Mouse (Mus musculus) bone marrow macrophage, adult 2 months (primary cell): ENCODE results near the gene Klra17. TPM values are rescaled to one million over a fixed set of nuclear protein-coding genes. Genes with fewer than 3 reads are reported as not detected.
"Not testable (repeated sequence)": the region's sequence is repeated elsewhere in the genome, so short reads cannot be mapped to it uniquely, and the experiment has no call there.

Experiments used
- H3K27ac ChIP-seq: 2 replicates; pipeline ENCODE4 v1.5.1; 2012; ENCODE audit warnings: low read depth, low read length; ENCODE audit not compliant: insufficient read depth
- H3K4me1 ChIP-seq: 2 replicates; pipeline ENCODE4 v1.6.1; 2012; ENCODE audit warnings: low read length; ENCODE audit not compliant: control insufficient read depth, insufficient read depth
- H3K4me3 ChIP-seq: 2 replicates; pipeline ENCODE4 v1.5.1; 2012; ENCODE audit warnings: mild to moderate bottlenecking, low read length, moderate library complexity; ENCODE audit not compliant: insufficient read depth
- CTCF ChIP-seq: IDR thresholded peaks from 2 replicates; pipeline ENCODE4 v1.5.1; 2012; ENCODE audit warnings: low read depth, mild to moderate bottlenecking, low read length, moderate library complexity
- POLR2A ChIP-seq: IDR thresholded peaks from 2 replicates; pipeline ENCODE4 v1.6.1; 2012; ENCODE audit warnings: mild to moderate bottlenecking, low read depth, low read length, borderline replicate concordance
- polyA plus RNA-seq: library from polyadenylated mRNA; stranded (reverse); fragments of >200 nt; gene quantifications from 2 replicates; pipeline ENCODE4 v1.2.4, GENCODE M21; 2012; ENCODE audit not compliant: missing spikeins, insufficient read depth, insufficient read length

The Klra17 gene
- polyA plus RNA-seq: not detected in 2 replicates

DNA sequence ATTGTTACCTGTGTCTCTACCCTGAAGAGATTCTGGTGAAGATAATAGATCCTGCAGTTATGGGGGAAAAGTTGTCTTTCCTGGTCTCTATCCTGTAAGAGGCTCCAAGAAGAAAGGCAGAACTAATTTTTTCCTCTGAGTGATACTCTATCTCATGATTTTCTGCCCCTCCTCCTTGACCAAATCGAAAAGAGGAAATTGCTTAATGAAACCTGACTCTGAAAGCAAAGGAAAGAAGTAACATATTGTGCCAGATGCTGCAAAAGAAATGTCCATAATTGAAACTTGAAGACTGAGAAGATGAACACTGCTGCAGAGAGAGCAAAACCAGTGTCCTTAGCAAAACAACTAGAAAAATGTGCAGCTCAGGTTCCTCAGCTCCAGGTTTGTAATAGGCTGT, at the start of gene Klra17:
TSS of gene Klra17 (minus strand) at position 124 of the 400 bp plus-strand sequence.
- no peak within 1 kb of the TSS for H3K27ac ChIP-seq
- no peak within 1 kb of the TSS for H3K4me3 ChIP-seq
- H3K4me1 ChIP-seq: no peaks in the 10 kb centered on the region
- TF ChIP-seq POLR2A (no peak), CTCF (no peak)

DNA sequence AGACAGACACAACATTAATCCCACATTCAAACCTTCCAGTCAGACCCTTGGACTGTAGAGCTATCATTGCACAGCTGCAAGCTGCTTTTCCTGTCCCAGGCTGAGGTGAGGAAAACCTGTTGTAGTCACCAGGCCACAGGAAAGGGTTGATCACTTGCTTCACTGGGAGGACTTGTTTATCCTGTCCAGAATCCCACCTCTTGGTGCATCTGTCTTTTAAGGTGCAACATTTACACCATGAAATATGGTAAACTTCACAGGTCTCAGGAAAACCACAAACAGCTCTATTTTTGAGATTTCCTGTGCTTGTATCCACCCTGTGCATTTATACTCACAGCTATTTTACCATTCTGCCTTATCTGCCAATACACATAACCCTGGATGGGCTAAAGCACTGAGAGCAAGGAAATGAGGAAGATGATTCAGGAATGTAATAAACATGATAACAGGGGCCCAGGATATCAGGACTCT, 41.0 kb upstream of the Klra17 start, which contains the start of gene Klra5:
TSS of gene Klra5 (minus strand) at position 175 of the 471 bp plus-strand sequence.
- not testable (repeated sequence) for H3K27ac ChIP-seq, H3K4me1 ChIP-seq, H3K4me3 ChIP-seq

DNA sequence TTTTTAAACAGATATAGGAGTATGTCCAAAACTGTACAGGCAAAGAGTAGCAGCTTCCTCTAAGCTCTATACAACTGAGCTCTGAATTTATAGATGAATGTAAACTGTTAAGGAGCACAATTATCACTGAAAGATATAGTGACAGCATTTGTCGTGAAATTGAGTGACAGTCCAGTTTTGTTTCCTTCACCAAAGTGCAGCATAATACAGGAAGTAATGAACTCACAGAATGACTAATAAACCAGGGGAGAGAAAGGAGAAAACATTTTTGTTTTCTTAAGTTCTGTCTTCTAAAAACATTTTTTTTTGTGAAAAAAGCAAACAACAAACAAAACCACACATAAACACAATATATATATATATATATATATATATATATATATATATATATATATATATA, 40.5 kb upstream of the Klra17 start:
- Histone ChIP-seq H3K4me1 (peaks cover 7% of the 10 kb centered on the region), H3K27ac (no peak overlapping the region)
- TF ChIP-seq CTCF (no peak), POLR2A (no peak)

DNA sequence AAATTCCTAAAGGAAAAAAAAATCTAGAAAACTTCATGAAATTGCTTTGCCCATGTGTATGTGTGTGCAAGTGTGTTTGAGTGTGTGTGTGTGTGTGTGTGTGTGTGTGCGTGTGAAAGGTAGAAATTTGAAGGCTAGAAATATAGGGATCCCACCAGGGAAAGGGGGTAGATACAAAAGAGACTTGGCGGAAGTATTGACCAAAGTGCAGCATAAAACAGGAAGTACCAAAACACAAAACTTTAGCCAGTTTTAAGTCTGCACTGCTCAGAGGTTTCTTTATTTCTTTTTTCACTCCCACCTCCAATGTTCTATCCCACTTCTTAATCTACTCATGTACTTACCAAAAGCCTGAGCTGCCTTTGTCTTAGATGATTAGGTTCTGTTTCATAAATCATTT, 6.1 kb upstream of the Klra17 start:
- H3K27ac ChIP-seq: no peak overlapping the region
- no peak overlapping the region for H3K4me3 ChIP-seq
- H3K4me1 ChIP-seq: no peaks in the 10 kb centered on the region
- no peak for TF ChIP-seq CTCF
- no peak for TF ChIP-seq POLR2A

More for the DNA sequence above, 40.5 kb upstream of the Klra17 start:
- no peak overlapping the region for H3K4me3 ChIP-seq

DNA sequence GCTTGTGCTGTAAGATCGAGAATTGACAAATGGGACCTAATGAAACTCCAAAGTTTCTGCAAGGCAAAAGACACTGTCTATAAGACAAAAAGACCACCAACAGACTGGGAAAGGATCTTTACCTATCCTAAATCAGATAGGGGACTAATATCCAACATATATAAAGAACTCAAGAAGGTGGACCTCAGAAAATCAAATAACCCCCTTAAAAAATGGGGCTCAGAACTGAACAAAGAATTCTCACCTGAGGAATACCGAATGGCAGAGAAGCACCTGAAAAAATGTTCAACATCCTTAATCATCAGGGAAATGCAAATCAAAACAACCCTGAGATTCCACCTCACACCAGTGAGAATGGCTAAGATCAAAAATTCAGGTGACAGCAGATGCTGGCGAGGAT, 14.1 kb downstream of the Klra17 start, which contains the start of gene Gm17631:
TSS of gene Gm17631 (plus strand) at position 301 of the 400 bp plus-strand sequence.
- H3K4me3 ChIP-seq, H3K27ac ChIP-seq, H3K4me1 ChIP-seq: not testable (repeated sequence)

DNA sequence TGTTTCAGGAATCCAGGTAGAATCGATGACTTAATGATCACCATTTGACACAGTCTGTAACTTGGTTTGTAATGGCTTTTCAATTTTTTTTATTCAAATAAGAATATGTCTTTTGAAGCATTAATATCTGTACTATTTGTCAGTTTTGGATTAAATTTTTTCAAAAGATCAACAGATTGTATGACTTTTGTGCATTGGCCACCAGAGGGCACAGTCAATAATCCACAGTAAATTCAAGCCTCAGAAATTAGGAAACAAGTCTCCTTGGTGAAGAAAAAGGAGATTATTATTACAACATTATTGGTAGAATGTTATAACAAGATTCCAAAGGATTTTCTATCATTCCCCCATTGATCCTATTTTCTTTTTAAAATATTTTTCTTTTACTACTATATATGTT, 50.9 kb downstream of the Klra17 start:
- TF ChIP-seq POLR2A: no peak
- TF ChIP-seq CTCF: no peak
- Histone ChIP-seq H3K4me1 (no peaks in the 10 kb centered on the region), H3K4me3 (no peak overlapping the region), H3K27ac (no peak overlapping the region)

DNA sequence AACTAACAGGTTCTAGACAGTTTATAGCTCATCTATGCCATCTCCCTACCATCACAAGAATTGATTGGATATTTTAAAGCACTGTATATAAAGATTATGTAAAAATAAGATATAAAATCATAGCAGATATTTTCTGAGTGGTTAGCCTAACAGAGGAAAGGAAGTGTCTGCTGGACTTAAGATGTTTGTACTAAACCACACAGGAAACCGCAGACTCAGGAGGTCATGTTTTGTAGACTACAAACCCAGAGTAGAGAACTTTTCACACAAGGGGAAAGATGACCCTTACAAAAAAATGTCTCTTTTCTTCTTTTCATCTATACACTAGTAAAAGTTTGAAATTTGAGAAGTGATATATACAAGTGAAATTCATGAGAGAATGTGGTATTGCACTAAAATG, 52.5 kb downstream of the Klra17 start:
- TF ChIP-seq POLR2A: no peak
- no peak for TF ChIP-seq CTCF
- Histone ChIP-seq H3K4me1 (no peaks in the 10 kb centered on the region), H3K4me3 (no peak overlapping the region), H3K27ac (no peak overlapping the region)

DNA sequence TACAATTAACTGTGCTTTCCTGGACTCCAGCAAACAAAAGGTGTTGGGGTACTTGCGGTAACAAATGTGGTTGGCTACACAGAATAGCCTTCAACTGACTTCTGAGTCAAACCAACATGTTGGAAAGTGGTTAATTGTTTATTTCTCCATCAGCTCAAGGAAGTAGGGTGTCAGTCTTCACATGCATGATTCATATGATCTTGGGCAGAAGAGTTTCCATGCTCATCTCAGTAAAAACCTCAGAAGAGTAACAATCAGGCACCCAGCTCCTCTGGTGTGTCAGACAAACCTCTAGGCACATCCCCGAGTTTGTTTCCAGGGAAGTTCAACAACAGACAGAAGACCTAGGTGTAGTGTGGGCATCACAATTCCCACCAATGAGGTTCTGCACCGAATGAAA, 58.7 kb downstream of the Klra17 start:
- no peak overlapping the region for H3K4me3 ChIP-seq
- no peaks in the 10 kb centered on the region for H3K4me1 ChIP-seq
- H3K27ac ChIP-seq: no peak overlapping the region
- TF ChIP-seq CTCF (no peak), POLR2A (no peak)

DNA sequence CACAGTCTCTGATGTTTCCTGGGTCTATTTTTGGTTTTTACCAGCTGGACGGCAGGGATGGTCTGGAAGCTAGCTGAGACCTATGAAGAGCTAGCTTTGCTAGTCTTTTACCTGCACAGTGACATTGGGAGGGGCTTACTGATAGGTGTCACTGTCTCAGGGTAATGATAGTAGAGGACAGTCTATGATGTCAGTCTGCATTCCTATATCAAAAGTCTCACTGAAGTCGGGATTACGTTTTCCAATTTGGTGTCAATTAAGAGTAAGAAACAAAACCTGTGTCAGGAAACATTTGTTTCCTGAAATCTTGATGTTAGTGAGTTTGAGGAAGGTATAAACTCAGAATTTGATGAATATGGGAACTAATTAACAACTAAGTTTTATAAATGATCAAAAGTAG, 92.3 kb downstream of the Klra17 start, which contains the start of gene Gm156:
TSS of gene Gm156 (minus strand) at position 101 of the 400 bp plus-strand sequence.
- H3K4me3 ChIP-seq, H3K4me1 ChIP-seq, H3K27ac ChIP-seq: not testable (repeated sequence)

Other genes with a start within 250 kb of the Klra17 start
- gene Klrc3, start 233.3 kb downstream of the Klra17 start, polyA plus RNA-seq: not detected in 2 replicates
- gene Klrc2, start 216.0 kb downstream of the Klra17 start, polyA plus RNA-seq: not detected in 2 replicates
- gene Klrc1, start 197.7 kb downstream of the Klra17 start, polyA plus RNA-seq: not detected in 2 replicates
- not detected in 2 replicates for gene Klri1, start 159.5 kb downstream of the Klra17 start, polyA plus RNA-seq
- gene Klri2, start 136.2 kb downstream of the Klra17 start, polyA plus RNA-seq: not detected in 2 replicates
- not detected in 2 replicates for gene Gm156, start 92.4 kb downstream of the Klra17 start, polyA plus RNA-seq
- gene Gm17631, start 14.0 kb downstream of the Klra17 start, polyA plus RNA-seq: not detected in 2 replicates
- gene Klra5, start 41.0 kb upstream of the Klra17 start, polyA plus RNA-seq: not detected in 2 replicates
- gene Klra6, start 150.3 kb upstream of the Klra17 start, polyA plus RNA-seq: not detected in 2 replicates
- gene Klra4, start 190.6 kb upstream of the Klra17 start, polyA plus RNA-seq: not detected in 2 replicates